ENCODE assay signal across 18 mouse cellular contexts in genomic region chr3:108022650-108023049, GRCm38 (mm10). TPM values are rescaled to one million over a fixed set of nuclear protein-coding genes. Genes with fewer than 3 reads are reported as not detected.
A peak's percentile ranks its signal among the peaks of the same experiment; 100 is the strongest.
DNase-seq lines count a peak whose midpoint lies in the region; ATAC-seq and TF ChIP-seq lines count a peak whose summit lies in the region.
"Had no signal": no experiment of that assay in that cellular context is flagged by ENCODE, and none has a peak within 500 bp of the region (broad histone marks: within the 10 kb centered on the region; RNA-seq: fewer than 3 reads in every experiment).

No protein-coding gene starts in this region.

- H3K4me3 ChIP-seq in intestine, embryonic 15.5 days (replicated peaks), result no peak overlapping the region
- H3K4me3 ChIP-seq in intestine, postnatal 0 days (ENCODE audit: low read depth, low read length), result no peak overlapping the region
- H3K4me3 ChIP-seq: embryonic facial prominence, embryonic 13.5 days; heart, embryonic 15.5 days had no signal

- TF ChIP-seq CTCF in intestine, postnatal 0 days (IDR thresholded peaks at IDR 0.05; ENCODE audit: low read depth), result no peak

- H3K4me2 ChIP-seq in intestine, embryonic 15.5 days (replicated peaks), result no peak overlapping the region
- H3K4me2 ChIP-seq in intestine, postnatal 0 days (replicated peaks; ENCODE audit: low read depth), result no peak overlapping the region
- H3K4me2 ChIP-seq: embryonic facial prominence, embryonic 13.5 days; heart, embryonic 15.5 days had no signal

- no peaks in the 10 kb centered on the region for H3K9me3 ChIP-seq in intestine, embryonic 15.5 days
- no peaks in the 10 kb centered on the region for H3K9me3 ChIP-seq in intestine, postnatal 0 days (ENCODE audit: control insufficient read depth)
- H3K9me3 ChIP-seq: embryonic facial prominence, embryonic 13.5 days; heart, embryonic 15.5 days had no signal

- H3K36me3 ChIP-seq in intestine, embryonic 15.5 days, result no peaks in the 10 kb centered on the region
- no peaks in the 10 kb centered on the region for H3K36me3 ChIP-seq in intestine, postnatal 0 days (ENCODE audit: control insufficient read depth, insufficient read depth)
- H3K36me3 ChIP-seq: embryonic facial prominence, embryonic 13.5 days; heart, embryonic 15.5 days had no signal

- peaks cover 16% of the 10 kb centered on the region for H3K4me1 ChIP-seq in intestine, embryonic 15.5 days (replicated peaks)
- H3K4me1 ChIP-seq in intestine, postnatal 0 days (replicated peaks; ENCODE audit: control insufficient read depth, insufficient read depth, low read length), result 0 out of 2 replicates have a peak, but pooled peaks cover 12% of the 10 kb centered on the region

- WGBS in intestine, embryonic 15.5 days, result 68% methylated on average over 6 of the region's 6 CpGs
- WGBS in intestine, postnatal 0 days, result 41% methylated on average over 6 of the region's 6 CpGs

- no peak for ATAC-seq in intestine, embryonic 15.5 days
- no peak for ATAC-seq in intestine, postnatal 0 days
- ATAC-seq in granulocyte monocyte progenitor cell, adult 5-6 weeks (replicated peaks; ENCODE audit: poor library complexity, severe bottlenecking), result peak; percentile 48
- ATAC-seq in megakaryocyte, adult 5-6 weeks (ENCODE audit: poor library complexity, severe bottlenecking), result peak; percentile 45
- ATAC-seq: forebrain, embryonic 16.5 days; hindbrain, embryonic 16.5 days had no signal

- no peaks in the 10 kb centered on the region for H3K27me3 ChIP-seq in intestine, embryonic 15.5 days (replicated peaks)
- H3K27me3 ChIP-seq in intestine, postnatal 0 days (replicated peaks; ENCODE audit: control insufficient read depth, insufficient read depth, low read length), result no peaks in the 10 kb centered on the region
- H3K27me3 ChIP-seq: embryonic facial prominence, embryonic 13.5 days; heart, embryonic 15.5 days had no signal

- no peak overlapping the region for H3K9ac ChIP-seq in intestine, embryonic 15.5 days
- H3K9ac ChIP-seq in intestine, postnatal 0 days (ENCODE audit: low read depth, low read length), result no peak overlapping the region
- H3K9ac ChIP-seq: embryonic facial prominence, embryonic 13.5 days; heart, embryonic 15.5 days had no signal

- H3K27ac ChIP-seq in intestine, embryonic 15.5 days, result 0 out of 2 replicates have a peak overlapping the region, but pooled peaks have one; percentile 13
- H3K27ac ChIP-seq in intestine, postnatal 0 days (ENCODE audit: low read depth, low read length), result no peak overlapping the region
- H3K27ac ChIP-seq: embryonic facial prominence, embryonic 13.5 days; heart, embryonic 15.5 days; kidney, postnatal 0 days had no signal

- peak; percentile 22 for DNase-seq in adrenal gland, postnatal 10 days
- no peak for DNase-seq in adrenal gland, adult 18-20 months (ENCODE audit: low spot score in 2 of 2)
- DNase-seq in cerebellum, adult 18-20 months, result no peak
- no peak for DNase-seq in layer of hippocampus, postnatal 10 days (ENCODE audit: low spot score in 2 of 2)
- DNase-seq: cerebellum, postnatal 25 days; thymus, postnatal 14 days had no signal

RNA-seq across cellular contexts. Expression of gene Gstm1, which starts 4.9 kb away (rescaled TPM):
- 100 to 1,000 TPM; 131 to 144 TPM for total RNA-seq in adrenal gland, postnatal 10 days (2021)
- total RNA-seq in adrenal gland, adult 18-20 months (2021), result 100 to 1,000 TPM; 423 to 620 TPM
- polyA plus RNA-seq in intestine, embryonic 15.5 days (2015; fragmentation: Nextera tagmentation; extraction: Ambion mirVana), result 335 and 425 TPM in 2 replicates
- polyA plus RNA-seq in intestine, postnatal 0 days (2015; fragmentation: Nextera tagmentation; extraction: Ambion mirVana), result 92.7 and 96.3 TPM in 2 replicates
- 1,142 and 1,261 TPM in 2 replicates for total RNA-seq in granulocyte monocyte progenitor cell, adult 5-6 weeks (2014; fragmentation: Nextera tagmentation)
- 468 and 672 TPM in 2 replicates for total RNA-seq in granulocyte monocyte progenitor cell, adult 5-6 weeks (2017)
- total RNA-seq in megakaryocyte, adult 5-6 weeks (2015), result 320 and 346 TPM in 2 replicates
- 156 and 179 TPM in 2 replicates for total RNA-seq in megakaryocyte, adult 5-6 weeks (2017)
- total RNA-seq in layer of hippocampus, postnatal 10 days (2021), result 100 to 1,000 TPM in 1 of 2 experiments, 10 to 100 TPM in 1; 94.4 to 102 TPM

RNA-seq across cellular contexts. Expression of gene Gstm4, which starts 22.0 kb away (rescaled TPM):
- total RNA-seq in adrenal gland, postnatal 10 days (2021), result 10 to 100 TPM; 12.8 to 13.3 TPM
- 10 to 100 TPM; 19.6 to 20.3 TPM for total RNA-seq in adrenal gland, adult 18-20 months (2021)
- polyA plus RNA-seq in intestine, embryonic 15.5 days (2015; fragmentation: Nextera tagmentation; extraction: Ambion mirVana), result 33.0 and 33.9 TPM in 2 replicates
- 28.4 and 30.5 TPM in 2 replicates for polyA plus RNA-seq in intestine, postnatal 0 days (2015; fragmentation: Nextera tagmentation; extraction: Ambion mirVana)
- total RNA-seq in granulocyte monocyte progenitor cell, adult 5-6 weeks (2014; fragmentation: Nextera tagmentation), result 21.7 and 31.2 TPM in 2 replicates
- total RNA-seq in granulocyte monocyte progenitor cell, adult 5-6 weeks (2017), result 16.3 and 35.5 TPM in 2 replicates
- total RNA-seq in megakaryocyte, adult 5-6 weeks (2015), result 8.0 and 10.1 TPM in 2 replicates
- 6.5 and 12.1 TPM in 2 replicates for total RNA-seq in megakaryocyte, adult 5-6 weeks (2017)
- total RNA-seq in layer of hippocampus, postnatal 10 days (2021), result 10 to 100 TPM; 13.4 TPM

RNA-seq across cellular contexts. Expression of gene Gstm2, which starts 36.4 kb away (rescaled TPM):
- total RNA-seq in adrenal gland, postnatal 10 days (2021), result 100 to 1,000 TPM in 1 of 2 experiments, 10 to 100 TPM in 1; 95.5 to 101 TPM
- total RNA-seq in adrenal gland, adult 18-20 months (2021), result 100 to 1,000 TPM; 211 to 280 TPM
- polyA plus RNA-seq in intestine, embryonic 15.5 days (2015; fragmentation: Nextera tagmentation; extraction: Ambion mirVana), result 184 and 198 TPM in 2 replicates
- polyA plus RNA-seq in intestine, postnatal 0 days (2015; fragmentation: Nextera tagmentation; extraction: Ambion mirVana), result 94.6 and 108 TPM in 2 replicates
- 2.2 and 6.2 TPM in 2 replicates for total RNA-seq in granulocyte monocyte progenitor cell, adult 5-6 weeks (2014; fragmentation: Nextera tagmentation)
- total RNA-seq in granulocyte monocyte progenitor cell, adult 5-6 weeks (2017), result 4.3 and 5.6 TPM in 2 replicates
- total RNA-seq in megakaryocyte, adult 5-6 weeks (2015), result 0.62 TPM in 1 of 2 replicates, not detected in the other
- total RNA-seq in megakaryocyte, adult 5-6 weeks (2017), result 0.44 TPM in 1 of 2 replicates, not detected in the other
- total RNA-seq in layer of hippocampus, postnatal 10 days (2021), result 1 to 10 TPM; 2.3 to 4.0 TPM

RNA-seq across cellular contexts. Expression of gene Gstm3, which starts 53.6 kb away (rescaled TPM):
- under 1 TPM; 0.39 to 0.51 TPM for total RNA-seq in adrenal gland, postnatal 10 days (2021)
- total RNA-seq in adrenal gland, adult 18-20 months (2021), result under 1 TPM in 1 of 2 experiments, not detected in 1; 0.33 TPM
- 153 and 154 TPM in 2 replicates for polyA plus RNA-seq in intestine, embryonic 15.5 days (2015; fragmentation: Nextera tagmentation; extraction: Ambion mirVana)
- polyA plus RNA-seq in intestine, postnatal 0 days (2015; fragmentation: Nextera tagmentation; extraction: Ambion mirVana), result 53.9 and 60.7 TPM in 2 replicates
- not detected in 2 replicates for total RNA-seq in granulocyte monocyte progenitor cell, adult 5-6 weeks (2014; fragmentation: Nextera tagmentation)
- not detected in 2 replicates for total RNA-seq in granulocyte monocyte progenitor cell, adult 5-6 weeks (2017)
- not detected in 2 replicates for total RNA-seq in megakaryocyte, adult 5-6 weeks (2015)
- not detected in 2 replicates for total RNA-seq in megakaryocyte, adult 5-6 weeks (2017)
- not detected for total RNA-seq in layer of hippocampus, postnatal 10 days (2021)
- total RNA-seq: ES-E14; layer of hippocampus, postnatal 14 days had no signal
- polyA plus RNA-seq: embryonic facial prominence, embryonic 13.5 days; forebrain, embryonic 16.5 days; heart, embryonic 15.5 days; hindbrain, embryonic 16.5 days; limb, embryonic 11.5 days had no signal

Comparison
In these comparisons a context has a peak if more than half of its experiments do, and no peak if none do; other contexts are left out.
1. ATAC-seq: peak in granulocyte monocyte progenitor cell, adult 5-6 weeks (single experiment) and megakaryocyte, adult 5-6 weeks (single experiment); none in intestine, embryonic 15.5 days (single experiment) and intestine, postnatal 0 days (single experiment).
2. RNA of gene Gstm2, which starts 36.4 kb away (total RNA-seq): 211 to 280 TPM in adrenal gland, adult 18-20 months and 95.5 to 101 TPM in adrenal gland, postnatal 10 days; 2.2 to 6.2 TPM in granulocyte monocyte progenitor cell, adult 5-6 weeks, 2.3 to 4.0 TPM in layer of hippocampus, postnatal 10 days and 0.44 to 0.62 TPM in megakaryocyte, adult 5-6 weeks; every median in the first group is over 10 times any median in the second.